Mouse (Mus musculus): ENCODE results near the gene Gm14214.

DNA sequence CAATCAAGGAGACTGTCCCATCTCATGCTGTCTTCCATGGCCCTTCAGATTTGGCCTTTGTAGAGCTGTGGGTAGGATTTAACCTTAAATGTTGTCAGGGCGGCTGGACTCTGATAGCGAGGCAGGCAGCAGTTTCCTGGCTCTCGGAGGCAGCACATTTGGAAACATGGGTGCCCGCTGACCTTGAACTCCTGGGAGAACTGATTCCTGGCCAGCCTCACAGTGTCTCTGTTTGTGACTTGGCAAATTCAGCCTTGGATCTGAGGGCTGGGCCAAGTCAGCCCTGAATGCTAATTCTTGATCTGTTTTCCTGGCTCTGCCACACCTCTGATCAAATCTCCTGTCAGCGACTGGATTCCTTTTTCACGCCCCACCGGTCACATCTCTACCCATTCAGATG lies 6.7 kb upstream of the Gm14214 start:
- TF ChIP-seq CTCF (IDR thresholded peaks at IDR 0.05; ENCODE audit: low read depth) (no peak), EP300 (IDR thresholded peaks at IDR 0.05; ENCODE audit: low read depth) (no peak)

All from heart, postnatal 0 days (tissue).